Mouse (Mus musculus): ENCODE measurements around the gene Fip1l1. TPM values are rescaled to one million over a fixed set of nuclear protein-coding genes. Genes with fewer than 3 reads are reported as not detected.

Fip1l1 gene
- polyA plus RNA-seq (2015; fragmentation: Nextera tagmentation; extraction: Ambion mirVana) = 72.2 and 72.3 TPM in 2 replicates

DNA sequence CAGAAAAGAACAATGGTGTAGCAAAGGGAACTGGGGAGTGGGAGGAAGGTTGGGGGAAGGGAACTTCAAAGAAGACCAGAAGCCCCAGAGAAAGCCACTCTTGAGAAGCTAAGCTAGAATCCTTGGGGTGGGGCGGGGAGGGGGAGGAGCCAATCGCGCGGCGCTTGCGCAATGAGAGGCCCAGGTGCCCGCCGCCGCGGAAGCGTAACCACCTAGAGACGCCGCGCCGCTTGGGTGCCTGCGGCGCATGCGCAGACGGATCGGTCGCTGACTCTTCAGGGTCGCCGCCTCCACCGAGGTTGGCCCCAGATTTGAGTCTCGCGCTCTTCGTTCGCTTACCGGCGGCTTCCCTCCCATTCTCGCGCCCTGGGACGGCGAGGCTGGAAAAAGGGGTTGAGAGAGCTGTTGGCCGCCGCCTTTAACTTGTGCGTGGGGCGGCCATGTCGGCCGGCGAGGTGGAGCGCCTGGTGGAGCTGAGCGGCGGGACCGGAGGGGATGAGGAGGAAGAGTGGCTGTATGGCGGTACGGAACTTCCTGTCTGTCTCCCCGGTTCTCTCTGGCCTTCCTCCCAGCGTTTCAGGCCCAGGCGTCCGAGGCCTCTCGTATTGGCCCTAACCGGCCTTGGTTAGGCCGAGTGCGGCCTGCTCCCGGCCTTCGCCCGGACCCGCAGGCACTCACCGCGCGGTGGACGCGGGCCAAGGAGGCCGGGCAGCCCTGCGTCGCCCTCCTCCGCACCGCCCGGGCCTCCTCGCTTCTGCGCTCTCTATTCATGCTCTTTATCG is at the start of gene Fip1l1:
Fip1l1 (plus strand) TSS at position 210 of the 782 bp plus-strand sequence.
- Histone ChIP-seq H3K4me1 (replicated peaks) (peaks cover 38% of the 10 kb centered on the region), H3K27ac (replicated peaks) (peak within 1 kb of the TSS; percentile 90), H3K9me3 (no peaks in the 10 kb centered on the region), H3K36me3 (no peaks in the 10 kb centered on the region), H3K4me2 (peak within 1 kb of the TSS; percentile 60), H3K4me3 (peak within 1 kb of the TSS; percentile 78), H3K27me3 (no peaks in the 10 kb centered on the region), H3K9ac (peak within 1 kb of the TSS; percentile 87)
- peak; percentile 93 for ATAC-seq (ENCODE audit: low FRiP score, low read depth)
- under 1% methylated on average over 72 of the region's 73 CpGs for WGBS

DNA sequence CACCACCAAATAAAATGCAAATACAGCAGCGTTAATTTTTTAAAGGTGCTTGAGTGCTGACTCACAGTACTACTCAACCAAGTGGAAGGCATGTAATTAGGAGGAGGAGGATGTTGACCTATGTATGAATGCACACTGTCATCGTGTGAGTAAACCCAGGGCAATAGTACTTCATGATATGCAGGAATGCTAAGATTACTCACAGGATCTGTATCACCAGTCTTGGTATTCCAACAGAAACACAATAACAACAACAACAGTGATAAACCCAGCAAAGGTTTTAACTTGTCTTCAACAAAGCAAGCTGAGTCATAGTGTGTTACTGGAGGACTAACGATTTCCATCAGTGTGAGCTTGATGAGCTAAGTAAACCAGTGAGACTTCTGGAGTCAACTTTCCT is 42.5 kb upstream of the Fip1l1 start:
- no peak overlapping the region for H3K9ac ChIP-seq
- H3K36me3 ChIP-seq = no peaks in the 10 kb centered on the region
- 88% methylated on average over 3 of the region's 3 CpGs for WGBS
- H3K27me3 ChIP-seq = no peaks in the 10 kb centered on the region
- no peak overlapping the region for H3K4me3 ChIP-seq
- no peak for ATAC-seq (ENCODE audit: low FRiP score, low read depth)
- no peaks in the 10 kb centered on the region for H3K4me1 ChIP-seq (replicated peaks)
- H3K9me3 ChIP-seq = no peaks in the 10 kb centered on the region
- H3K4me2 ChIP-seq = no peak overlapping the region
- no peak overlapping the region for H3K27ac ChIP-seq (replicated peaks)

DNA sequence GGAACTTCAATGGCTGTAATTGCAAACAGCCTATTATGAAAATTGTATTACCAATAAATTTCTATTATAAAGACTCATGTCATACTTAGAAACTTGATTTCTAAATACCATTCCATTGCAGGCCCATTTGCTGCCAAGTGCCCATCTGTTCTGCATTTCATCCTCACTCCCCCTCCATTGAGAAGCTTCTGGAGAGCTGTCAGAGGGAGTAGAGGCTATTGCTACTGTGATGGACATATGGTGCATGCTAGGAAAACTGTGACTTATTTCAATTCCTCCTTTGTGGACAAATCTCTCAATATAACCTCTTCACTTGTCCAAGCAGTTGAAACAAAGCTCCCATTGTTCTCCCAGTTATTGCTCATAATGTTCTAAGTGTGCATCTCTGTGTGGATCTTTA is 23.6 kb upstream of the Fip1l1 start:
- H3K27ac ChIP-seq (replicated peaks) = no peak overlapping the region
- ATAC-seq (ENCODE audit: low FRiP score, low read depth) = no peak
- no peak overlapping the region for H3K9ac ChIP-seq
- no peak overlapping the region for H3K4me3 ChIP-seq
- no peaks in the 10 kb centered on the region for H3K27me3 ChIP-seq
- H3K36me3 ChIP-seq = no peaks in the 10 kb centered on the region
- no peaks in the 10 kb centered on the region for H3K9me3 ChIP-seq
- H3K4me1 ChIP-seq (replicated peaks) = no peaks in the 10 kb centered on the region
- H3K4me2 ChIP-seq = no peak overlapping the region

DNA sequence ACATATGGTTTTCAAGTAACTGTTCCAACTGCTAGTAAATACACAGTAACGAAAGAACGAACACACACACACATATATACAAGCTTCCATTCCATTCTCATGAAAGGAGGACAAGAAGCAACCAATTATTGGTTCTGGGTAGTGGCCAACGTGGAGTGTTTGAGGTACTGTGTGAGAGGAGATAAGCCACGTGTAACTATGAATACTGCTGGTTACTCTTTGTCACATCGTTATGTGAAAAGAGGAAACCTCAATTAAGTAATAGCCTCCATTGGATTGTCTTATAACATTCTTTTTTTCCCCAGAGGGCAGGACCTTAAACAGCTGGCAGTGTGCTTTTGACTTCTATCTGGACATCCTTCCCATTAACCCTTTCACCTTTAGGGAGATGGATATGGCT is 8.2 kb upstream of the Fip1l1 start:
- no peaks in the 10 kb centered on the region for H3K9me3 ChIP-seq
- ATAC-seq (ENCODE audit: low FRiP score, low read depth) = no peak
- H3K4me3 ChIP-seq = no peak overlapping the region
- WGBS = 89% methylated on average over 5 of the region's 5 CpGs
- no peak overlapping the region for H3K4me2 ChIP-seq
- H3K27ac ChIP-seq (replicated peaks) = no peak overlapping the region
- H3K36me3 ChIP-seq = no peaks in the 10 kb centered on the region
- no peak overlapping the region for H3K9ac ChIP-seq
- H3K27me3 ChIP-seq = no peaks in the 10 kb centered on the region
- H3K4me1 ChIP-seq (replicated peaks) = peaks cover 26% of the 10 kb centered on the region

DNA sequence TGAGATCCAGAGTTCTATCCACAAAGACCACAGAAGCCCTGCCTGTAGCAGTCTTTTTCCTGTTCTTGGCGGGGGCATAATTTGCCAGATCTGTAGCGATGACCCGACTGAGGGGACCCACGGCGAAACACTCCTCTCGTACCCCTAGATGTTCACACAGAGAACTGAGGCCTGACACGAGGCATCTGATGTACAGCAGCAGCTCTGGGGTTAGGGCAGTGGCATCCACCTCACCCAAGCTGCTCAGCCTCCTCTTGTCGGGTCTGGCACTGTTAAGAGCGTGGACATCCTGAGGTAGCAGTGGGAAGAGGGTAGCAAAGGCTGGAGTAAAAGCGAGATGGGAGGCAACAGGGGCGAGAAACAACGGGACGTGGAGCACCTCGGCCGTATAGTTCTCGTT is 4.5 kb upstream of the Fip1l1 start:
- WGBS = 20% methylated on average over 16 of the region's 16 CpGs
- peak overlapping the region; percentile 91 for H3K4me3 ChIP-seq

DNA sequence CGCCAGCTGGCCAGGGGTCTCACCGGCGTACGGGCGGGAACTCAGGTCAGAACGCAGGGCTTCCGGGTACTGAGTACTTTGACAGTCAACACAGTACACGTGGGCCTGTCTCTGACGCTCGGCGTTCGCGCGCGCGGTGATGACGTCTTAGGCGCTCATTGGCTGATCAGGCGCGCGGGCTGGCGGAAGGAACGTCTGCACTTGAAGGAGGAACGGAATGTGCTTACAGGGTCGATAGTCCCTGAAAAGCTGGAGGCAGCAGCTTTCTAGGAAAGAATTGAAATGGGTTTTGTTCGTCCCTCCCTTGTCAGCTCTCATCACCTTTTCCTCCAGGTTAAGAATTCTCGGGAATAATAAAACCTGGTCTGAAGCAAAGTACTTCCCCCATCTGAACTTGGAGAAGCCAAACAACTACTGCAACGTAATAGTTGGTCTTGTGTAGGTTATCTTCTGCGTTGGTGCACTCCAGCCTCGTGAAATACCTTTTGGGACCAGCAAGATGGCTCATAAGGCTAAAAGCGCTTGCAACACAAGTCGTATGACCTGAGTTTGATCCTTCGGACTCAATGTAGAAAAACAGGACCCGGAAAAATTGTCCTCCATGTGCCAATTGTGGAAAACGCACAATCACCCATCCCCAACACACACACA is 3.5 kb upstream of the Fip1l1 start, which contains the start of gene Scfd2:
Scfd2 (minus strand) TSS at position 130 of the 651 bp plus-strand sequence.
- Histone ChIP-seq H3K9ac (peak within 1 kb of the TSS; percentile 59), H3K27me3 (no peaks in the 10 kb centered on the region), H3K4me2 (peak within 1 kb of the TSS; percentile 98), H3K36me3 (no peaks in the 10 kb centered on the region), H3K9me3 (no peaks in the 10 kb centered on the region), H3K4me1 (replicated peaks) (peaks cover 39% of the 10 kb centered on the region), H3K27ac (replicated peaks) (peak within 1 kb of the TSS; percentile 71; the same call in 1 of the 2 replicates), H3K4me3 (peak within 1 kb of the TSS; percentile 91)
- ATAC-seq (ENCODE audit: low FRiP score, low read depth) = peak; percentile 89
- 6% methylated on average over 35 of the region's 35 CpGs for WGBS

More for the DNA sequence above, 4.5 kb upstream of the Fip1l1 start:
- Histone ChIP-seq H3K9me3 (no peaks in the 10 kb centered on the region), H3K4me1 (replicated peaks) (peaks cover 33% of the 10 kb centered on the region), H3K27ac (replicated peaks) (no peak overlapping the region), H3K4me2 (peak overlapping the region; percentile 98), H3K27me3 (no peaks in the 10 kb centered on the region), H3K36me3 (no peaks in the 10 kb centered on the region), H3K9ac (peak overlapping the region; percentile 59)
- no peak for ATAC-seq (ENCODE audit: low FRiP score, low read depth)

DNA sequence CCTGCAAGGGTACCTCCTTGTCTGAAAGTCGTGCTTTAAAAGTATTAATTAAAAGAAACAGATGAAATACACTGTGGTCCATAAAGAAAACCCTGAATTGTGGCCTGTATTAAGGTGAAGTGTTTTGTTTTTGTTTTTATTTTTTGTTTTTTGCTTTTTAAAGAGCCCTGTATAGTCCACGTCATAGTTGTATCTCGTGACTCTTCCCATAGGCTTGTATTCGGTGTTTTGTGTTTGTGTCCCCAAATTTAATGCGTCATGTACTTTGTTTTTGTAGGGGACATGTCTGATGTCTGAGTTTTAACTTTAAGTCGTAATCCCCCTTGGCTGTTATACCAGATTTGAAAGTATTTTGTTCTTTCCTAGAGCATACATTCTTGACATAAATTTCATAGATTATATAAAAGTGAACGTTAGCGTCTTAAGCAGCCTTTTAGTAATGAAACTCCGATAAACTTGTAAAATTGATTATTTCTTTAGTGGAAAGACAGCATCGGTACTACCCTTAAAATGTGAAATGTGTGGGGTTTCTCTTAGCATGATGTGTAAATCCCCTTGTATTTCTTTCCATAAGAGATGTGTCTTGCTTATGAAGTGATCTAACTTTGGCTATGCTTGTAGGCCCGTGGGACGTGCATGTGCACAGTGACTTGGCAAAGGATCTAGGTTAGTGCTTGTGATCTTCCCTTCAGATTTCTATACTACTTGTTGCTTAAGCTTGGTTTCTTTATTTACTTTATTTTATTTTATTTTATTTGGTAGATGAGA is 1.1 kb downstream of the Fip1l1 start:
- peak overlapping the region; percentile 87 for H3K9ac ChIP-seq
- H3K9me3 ChIP-seq = no peaks in the 10 kb centered on the region
- no peaks in the 10 kb centered on the region for H3K36me3 ChIP-seq
- 49% methylated on average over 12 of the region's 12 CpGs for WGBS
- peaks cover 31% of the 10 kb centered on the region for H3K4me1 ChIP-seq (replicated peaks)
- peak overlapping the region; percentile 60 for H3K4me2 ChIP-seq
- no peaks in the 10 kb centered on the region for H3K27me3 ChIP-seq
- no peak for ATAC-seq (ENCODE audit: low FRiP score, low read depth)
- H3K27ac ChIP-seq (replicated peaks) = peak overlapping the region; percentile 90
- peak overlapping the region; percentile 78 for H3K4me3 ChIP-seq

DNA sequence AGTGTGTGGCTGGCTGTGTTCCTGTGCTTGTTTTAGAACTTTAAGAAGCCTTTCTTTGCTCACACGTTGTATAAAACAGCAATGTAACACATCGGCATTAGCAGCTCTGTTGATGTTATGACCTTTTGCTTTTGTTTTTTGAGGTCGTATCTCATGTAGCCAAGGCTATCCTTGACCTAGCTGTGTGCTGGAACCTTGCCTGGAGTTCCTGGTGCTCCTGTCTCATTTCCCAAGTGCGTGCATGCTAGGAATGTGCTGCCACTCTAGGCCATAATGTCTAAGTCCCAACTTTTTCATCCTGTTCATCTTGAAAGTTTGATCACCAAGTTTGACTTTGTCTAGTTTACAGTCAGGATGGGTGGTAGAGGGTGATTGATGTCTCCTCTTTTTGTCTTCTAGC is 10.4 kb downstream of the Fip1l1 start:
- Histone ChIP-seq H3K9me3 (no peaks in the 10 kb centered on the region), H3K4me1 (replicated peaks) (no peaks in the 10 kb centered on the region), H3K36me3 (peaks cover 58% of the 10 kb centered on the region), H3K4me2 (no peak overlapping the region), H3K4me3 (no peak overlapping the region), H3K27me3 (no peaks in the 10 kb centered on the region), H3K27ac (replicated peaks) (no peak overlapping the region), H3K9ac (no peak overlapping the region)
- no peak for ATAC-seq (ENCODE audit: low FRiP score, low read depth)
- WGBS = 90% methylated on average over 4 of the region's 4 CpGs

DNA sequence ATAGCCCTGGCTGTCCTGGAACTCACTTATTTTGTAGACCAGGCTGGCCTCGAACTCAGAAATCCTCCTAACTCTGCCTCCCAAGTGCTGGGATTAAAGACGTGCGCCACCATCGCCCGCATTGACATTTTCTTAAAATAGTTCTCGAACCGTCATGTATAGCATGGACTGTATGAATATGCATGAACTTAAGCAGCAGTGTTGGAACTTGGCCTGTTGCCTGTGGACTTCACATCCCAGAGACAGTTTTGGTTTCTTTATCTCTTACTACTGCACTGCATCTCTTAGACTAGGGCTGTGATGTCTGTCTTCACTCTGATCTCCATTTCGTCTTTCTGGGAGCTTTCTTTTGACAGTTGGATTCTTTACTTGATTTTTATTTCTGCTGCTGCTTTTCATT is 14.3 kb downstream of the Fip1l1 start:
- 79% methylated on average over 8 of the region's 8 CpGs for WGBS
- H3K27me3 ChIP-seq = no peaks in the 10 kb centered on the region
- no peaks in the 10 kb centered on the region for H3K9me3 ChIP-seq
- H3K36me3 ChIP-seq = peaks cover 49% of the 10 kb centered on the region
- H3K9ac ChIP-seq = no peak overlapping the region
- no peak overlapping the region for H3K4me2 ChIP-seq
- no peak overlapping the region for H3K27ac ChIP-seq (replicated peaks)
- ATAC-seq (ENCODE audit: low FRiP score, low read depth) = no peak
- H3K4me3 ChIP-seq = no peak overlapping the region
- H3K4me1 ChIP-seq (replicated peaks) = no peaks in the 10 kb centered on the region

DNA sequence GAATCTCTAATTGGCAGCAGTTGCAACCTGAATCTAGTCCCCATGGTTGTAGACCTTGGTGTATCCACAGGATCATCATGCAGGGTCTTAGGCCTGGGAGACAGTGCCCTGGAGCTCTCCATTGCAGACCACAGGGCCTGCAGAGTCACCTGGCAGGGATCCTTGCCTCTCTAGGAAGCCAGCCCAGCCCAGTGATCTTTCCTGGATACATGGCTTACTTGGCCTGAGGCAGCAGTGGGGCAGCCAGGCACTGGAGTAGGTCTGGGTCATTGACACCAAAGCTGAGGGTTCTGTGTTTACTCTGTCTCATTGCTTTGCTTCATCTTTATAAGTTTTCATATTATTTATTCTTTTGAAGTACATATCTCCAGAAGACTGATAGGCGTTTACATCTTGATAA is 25.9 kb downstream of the Fip1l1 start:
- Histone ChIP-seq H3K27ac (replicated peaks) (no peak overlapping the region), H3K4me3 (no peak overlapping the region), H3K9ac (no peak overlapping the region), H3K4me2 (no peak overlapping the region), H3K9me3 (no peaks in the 10 kb centered on the region), H3K27me3 (no peaks in the 10 kb centered on the region), H3K36me3 (peaks cover 59% of the 10 kb centered on the region), H3K4me1 (replicated peaks) (no peaks in the 10 kb centered on the region)
- ATAC-seq (ENCODE audit: low FRiP score, low read depth) = no peak
- 96% methylated on average over 1 of the region's 1 CpGs for WGBS

DNA sequence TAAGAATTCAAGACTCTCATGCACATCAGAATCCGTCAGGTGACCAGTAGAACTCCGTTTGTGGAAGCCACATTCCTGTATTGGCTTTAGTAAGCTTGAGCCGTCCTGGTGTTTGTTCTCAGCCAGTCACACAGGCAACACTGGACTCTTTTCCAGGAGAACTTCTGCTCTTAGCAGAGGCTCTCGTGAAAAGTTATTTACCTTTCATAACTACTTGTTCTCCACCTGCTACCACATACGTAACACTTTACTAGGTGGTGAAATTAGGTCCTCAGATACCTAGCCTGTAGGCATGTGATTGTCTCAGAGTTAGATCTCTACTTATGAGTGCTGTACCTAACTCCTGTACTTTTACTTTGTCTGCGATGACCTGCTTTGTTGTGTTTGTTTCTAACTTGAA is 36.5 kb downstream of the Fip1l1 start:
- Histone ChIP-seq H3K9ac (no peak overlapping the region), H3K27me3 (no peaks in the 10 kb centered on the region), H3K4me2 (no peak overlapping the region), H3K36me3 (peaks cover 32% of the 10 kb centered on the region), H3K4me1 (replicated peaks) (no peaks in the 10 kb centered on the region), H3K9me3 (no peaks in the 10 kb centered on the region), H3K27ac (replicated peaks) (no peak overlapping the region), H3K4me3 (no peak overlapping the region)
- 93% methylated on average over 6 of the region's 6 CpGs for WGBS
- no peak for ATAC-seq (ENCODE audit: low FRiP score, low read depth)

DNA sequence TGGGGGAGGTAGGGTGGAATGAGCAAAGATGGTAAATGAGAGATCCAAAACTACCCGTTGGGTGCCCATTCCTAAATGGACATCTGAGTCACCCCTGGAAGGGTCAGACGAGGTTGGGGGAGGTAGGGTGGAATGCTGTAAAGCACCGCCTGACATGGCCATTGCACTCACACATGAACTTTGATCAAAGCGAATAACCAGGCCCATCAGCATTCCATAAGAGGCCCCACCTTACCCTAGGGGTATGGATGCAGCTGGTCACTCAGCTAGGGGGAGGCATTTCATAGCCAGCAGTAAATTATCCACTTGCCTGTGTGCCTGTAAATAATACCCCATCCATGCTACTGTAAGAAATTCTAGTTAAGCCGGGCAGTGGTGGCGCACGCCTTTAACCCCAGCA is 53.9 kb downstream of the Fip1l1 start:
- peaks cover 45% of the 10 kb centered on the region for H3K36me3 ChIP-seq

More for the DNA sequence above, 53.9 kb downstream of the Fip1l1 start:
- H3K9ac ChIP-seq = no peak overlapping the region
- no peaks in the 10 kb centered on the region for H3K9me3 ChIP-seq
- 93% methylated on average over 7 of the region's 7 CpGs for WGBS
- no peaks in the 10 kb centered on the region for H3K27me3 ChIP-seq
- H3K4me3 ChIP-seq = no peak overlapping the region
- no peak overlapping the region for H3K4me2 ChIP-seq
- H3K4me1 ChIP-seq (replicated peaks) = no peaks in the 10 kb centered on the region
- no peak for ATAC-seq (ENCODE audit: low FRiP score, low read depth)
- H3K27ac ChIP-seq (replicated peaks) = no peak overlapping the region
